Mouse (Mus musculus): ENCODE measurements around the gene Tceal7. TPM values are rescaled to one million over a fixed set of nuclear protein-coding genes. Genes with fewer than 3 reads are reported as not detected.

Gene Tceal7
- total RNA-seq (2023), result not detected

DNA sequence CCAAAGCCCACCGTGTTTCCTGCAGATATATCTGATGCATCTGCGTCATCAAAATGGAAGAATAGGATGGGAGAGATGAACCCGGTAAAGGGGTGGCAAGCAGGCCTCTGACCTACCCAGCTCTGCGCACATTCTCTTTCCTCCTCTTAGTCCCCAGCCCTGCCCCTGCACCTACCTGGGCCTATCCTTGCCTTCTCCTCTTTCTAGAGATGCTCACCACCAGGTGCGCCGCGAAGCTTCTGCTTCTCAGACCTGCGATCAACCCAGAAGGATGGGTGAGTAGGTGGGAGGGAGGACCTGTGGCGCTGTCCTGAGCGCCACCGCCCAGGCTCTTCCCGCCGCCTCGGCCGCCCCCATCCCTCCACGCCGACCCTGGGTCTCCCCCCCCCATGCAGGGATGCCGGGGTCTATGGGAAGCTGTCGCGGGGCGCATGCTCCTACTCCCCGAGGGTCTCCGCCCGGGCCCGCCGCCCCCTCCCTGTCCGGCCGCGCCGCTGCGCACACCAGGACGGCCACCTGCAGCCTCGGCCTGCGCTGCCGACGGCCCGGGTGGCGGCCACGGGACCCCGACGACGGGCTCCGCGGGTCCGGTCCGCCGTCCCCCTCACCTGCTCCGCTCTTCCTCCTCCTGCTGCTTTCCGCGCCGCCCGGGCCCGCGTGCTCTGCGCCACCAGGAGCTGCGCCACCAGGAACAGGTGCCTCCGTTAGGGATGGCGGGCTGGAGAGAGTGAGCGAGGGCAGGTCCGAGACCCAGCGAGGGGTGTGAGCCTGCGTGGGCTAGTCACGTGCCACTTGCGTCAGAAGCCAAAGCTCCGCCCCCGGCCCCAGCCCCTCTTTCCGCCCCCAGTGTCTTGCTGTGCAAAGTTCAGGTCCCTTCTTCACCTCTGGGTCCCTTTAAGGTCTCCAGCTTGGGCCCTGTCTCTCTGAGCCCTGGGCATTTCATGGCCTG is at the start of gene Tceal7, which contains the start of gene Bex1:
Tceal7 (plus strand) TSS at position 51 of the 949 bp plus-strand sequence.
Bex1 (minus strand) TSS at position 785 of the 949 bp plus-strand sequence.

DNA sequence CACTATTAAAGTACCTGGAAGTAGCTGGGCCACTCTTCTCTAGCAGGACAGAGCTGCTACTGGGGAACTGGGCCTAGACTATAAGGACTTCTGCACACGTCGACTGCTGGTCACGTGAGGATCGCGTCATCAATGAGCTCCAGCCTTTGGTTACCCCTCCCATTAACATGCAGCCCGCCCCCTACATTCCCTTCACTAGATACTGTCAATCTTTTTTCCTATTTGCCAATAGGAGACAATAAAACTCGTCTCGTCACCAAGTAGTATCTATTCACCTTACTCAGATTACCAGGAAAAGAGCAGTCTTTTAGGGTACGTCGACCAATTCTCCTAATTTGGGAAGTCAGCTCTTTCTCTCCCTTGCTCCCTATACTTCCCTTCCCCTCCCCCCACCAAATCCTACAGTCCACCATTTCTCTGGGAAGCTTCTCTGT is 42.4 kb upstream of the Tceal7 start, which contains the start of gene Tceal8:
Tceal8 (minus strand) TSS at position 225 of the 434 bp plus-strand sequence.

DNA sequence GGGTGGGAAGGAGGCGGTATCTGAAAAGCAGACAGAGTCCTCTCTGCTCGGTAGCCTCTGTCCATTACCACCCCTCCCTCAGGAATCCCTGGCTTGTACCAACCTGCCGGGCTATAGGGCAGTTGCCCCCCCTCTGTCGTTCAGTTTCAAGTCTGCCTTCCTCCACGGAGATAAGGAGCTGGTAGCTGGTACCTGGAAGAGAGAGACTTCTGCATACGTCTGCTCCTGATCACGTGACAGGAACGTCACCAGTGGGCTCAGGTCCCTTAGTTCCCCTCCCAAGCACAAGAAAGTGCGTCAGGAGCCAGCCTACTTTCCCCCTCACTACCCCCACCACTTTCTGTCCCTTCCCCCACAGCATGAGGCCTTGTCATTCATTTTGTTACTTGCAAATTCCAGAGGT is 10.9 kb upstream of the Tceal7 start, which contains the start of gene Tceal5:
Tceal5 (minus strand) TSS at position 213 of the 403 bp plus-strand sequence.

DNA sequence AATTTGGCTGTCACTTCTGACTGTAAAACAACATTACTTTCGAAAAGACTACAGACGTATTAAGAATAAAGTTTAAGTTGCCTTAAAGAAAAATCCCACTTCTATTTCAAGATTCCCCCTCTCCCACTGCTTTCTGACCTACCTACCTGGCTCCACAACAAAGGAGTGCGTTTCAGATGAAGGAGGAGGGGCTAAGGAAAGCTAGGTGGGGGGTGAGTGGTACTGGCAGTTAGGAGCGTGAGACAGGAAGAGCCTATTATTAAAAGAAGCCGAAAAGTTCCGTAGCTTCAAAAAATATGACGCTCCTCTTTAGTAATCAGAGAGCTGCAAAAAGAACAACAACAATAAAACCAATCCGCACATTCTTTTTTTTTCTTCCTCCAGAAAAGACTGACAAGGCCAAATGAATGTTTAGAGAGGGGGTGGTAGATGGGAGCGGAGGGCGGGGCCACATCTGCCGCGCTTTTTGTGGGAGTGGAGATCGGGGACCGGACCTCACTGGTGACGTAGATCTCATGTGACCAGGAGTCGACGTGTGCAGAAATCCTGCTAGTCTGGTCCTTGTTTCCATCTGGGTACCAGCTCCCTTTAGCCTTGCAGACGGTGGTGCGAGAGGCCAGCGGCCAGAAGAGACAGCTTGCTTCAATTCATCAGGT is 30.1 kb downstream of the Tceal7 start, which contains the start of gene Tceal9:
Tceal9 (plus strand) TSS at position 506 of the 656 bp plus-strand sequence.

DNA sequence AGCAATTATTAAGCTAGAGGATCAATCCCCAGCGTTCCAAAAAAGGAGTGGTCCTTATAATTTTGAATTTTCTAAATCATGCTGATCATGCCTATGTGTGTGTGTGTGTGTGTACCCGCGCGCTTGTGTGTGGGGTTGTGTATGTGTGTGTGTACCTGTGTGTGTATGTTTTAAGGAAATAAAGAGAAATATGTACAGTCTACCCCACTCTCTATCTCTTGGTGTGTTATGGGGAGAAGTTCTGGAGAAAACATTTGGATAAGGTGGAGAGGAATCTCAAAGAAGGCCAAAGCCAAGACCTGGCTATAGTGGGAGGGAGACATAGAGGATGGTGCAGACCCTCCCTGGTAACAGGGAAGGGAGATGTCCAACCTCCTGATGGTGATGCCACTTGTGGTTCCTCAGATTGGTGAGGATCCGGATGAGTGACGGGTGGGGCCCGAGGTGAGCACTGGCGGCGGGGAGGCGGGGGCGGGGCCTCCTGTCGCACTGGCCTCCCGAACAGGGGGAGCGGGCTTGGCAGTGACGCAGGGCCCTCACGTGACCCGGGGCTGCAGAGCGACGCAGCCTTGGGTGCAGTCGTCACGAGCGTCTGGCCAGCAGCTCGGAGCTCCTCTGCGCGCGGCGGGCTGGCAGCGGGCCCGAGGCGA is 55.3 kb downstream of the Tceal7 start, which contains the start of gene Bex3:
Bex3 (plus strand) TSS at position 511 of the 650 bp plus-strand sequence.

Other genes starting within 250 kb of the Tceal7 start
- gene Arxes2, start 221.0 kb upstream of the Tceal7 start, total RNA-seq (2023), result 1.4 TPM
- not detected for gene Arxes1, start 181.4 kb upstream of the Tceal7 start, total RNA-seq (2023)
- gene Bex2, start 146.5 kb upstream of the Tceal7 start, total RNA-seq (2023), result 3.2 TPM
- gene Nxf3, start 129.5 kb upstream of the Tceal7 start, total RNA-seq (2023), result not detected
- gene Bex4, start 75.8 kb upstream of the Tceal7 start, total RNA-seq (2023), result not detected
- gene Tceal8, start 42.4 kb upstream of the Tceal7 start, total RNA-seq (2023), result 0.83 TPM
- gene Tceal5, start 10.9 kb upstream of the Tceal7 start, total RNA-seq (2023), result not detected
- 4.6 TPM for gene Bex1, start 734 bp downstream of the Tceal7 start, total RNA-seq (2023)
- gene Tceal9, start 30.3 kb downstream of the Tceal7 start, total RNA-seq (2023), result 36.0 TPM
- 61.1 TPM for gene Bex3, start 55.5 kb downstream of the Tceal7 start, total RNA-seq (2023)

All from CD8-positive naive resting alpha-beta T cell, adult 57 days (primary cell).